17 mouse cellular contexts compared by ENCODE assay signal in genomic region chr1:74207906-74208305, GRCm38 (mm10). TPM values are rescaled to one million over a fixed set of nuclear protein-coding genes. Genes with fewer than 3 reads are reported as not detected.
DNase-seq lines count a peak whose midpoint lies in the region; TF ChIP-seq lines count a peak whose summit lies in the region.
"Had no signal": no experiment of that assay in that cellular context is flagged by ENCODE, and none has a peak within 500 bp of the region (broad histone marks: within the 10 kb centered on the region; RNA-seq: fewer than 3 reads in every experiment).

No protein-coding gene starts in this region.

- peak; percentile 9 for DNase-seq in cerebellum, adult 18-20 months
- DNase-seq in cerebellum, adult 11 months = no peak
- DNase-seq in left cerebral cortex, adult 18-20 months (ENCODE audit: low spot score in 2 of 2) = peak; percentile 15 to 22
- DNase-seq in left cerebral cortex, adult 11 months (ENCODE audit: low spot score) = no peak
- peak; percentile 70 for DNase-seq in layer of hippocampus, adult 11-12 months (ENCODE audit: low spot score)
- DNase-seq in urinary bladder, adult 2 months (ENCODE audit: low spot score) = no peak
- no peak for DNase-seq in midbrain, embryonic 10.5 days (ENCODE audit: low spot score)
- DNase-seq: kidney, postnatal 14 days; spleen, adult 18-20 months; thymus, postnatal 36 days had no signal

- no peak overlapping the region for H3K27ac ChIP-seq in midbrain, embryonic 10.5 days (replicated peaks)
- H3K27ac ChIP-seq: neural tube, embryonic 13.5 days had no signal

- no peak overlapping the region for H3ac ChIP-seq in myocyte (ENCODE audit: control insufficient read depth, insufficient read length)

- H3K4me1 ChIP-seq in midbrain, embryonic 10.5 days = peaks cover 4% of the 10 kb centered on the region; the same call in 1 of the 2 replicates
- H3K4me1 ChIP-seq: neural tube, embryonic 13.5 days had no signal

- no peak overlapping the region for H3K4me3 ChIP-seq in myocyte
- H3K4me3 ChIP-seq in midbrain, embryonic 10.5 days = no peak overlapping the region
- H3K4me3 ChIP-seq: neural tube, embryonic 13.5 days had no signal

- peaks cover 13% of the 10 kb centered on the region for H3K27me3 ChIP-seq in myocyte (ENCODE audit: control insufficient read depth, insufficient read depth, insufficient read length)
- H3K27me3 ChIP-seq in midbrain, embryonic 10.5 days (ENCODE audit: low read depth, poor library complexity, severe bottlenecking) = peaks cover 36% of the 10 kb centered on the region; the same call in 1 of the 2 replicates
- H3K27me3 ChIP-seq: neural tube, embryonic 13.5 days had no signal

- H3K36me3 ChIP-seq in myocyte (ENCODE audit: control insufficient read depth, insufficient read depth) = no peaks in the 10 kb centered on the region
- H3K36me3 ChIP-seq in midbrain, embryonic 10.5 days = no peaks in the 10 kb centered on the region
- H3K36me3 ChIP-seq: neural tube, embryonic 13.5 days had no signal

- no peaks in the 10 kb centered on the region for H3K79me2 ChIP-seq in myocyte (ENCODE audit: control insufficient read depth, insufficient read depth)

- TF ChIP-seq POLR2A in myocyte (IDR thresholded peaks at IDR 0.05; ENCODE audit: insufficient read length, low read depth) = no peak

- WGBS in midbrain, embryonic 10.5 days = 82% methylated on average over 9 of the region's 9 CpGs

- no peaks in the 10 kb centered on the region for H3K9me3 ChIP-seq in midbrain, embryonic 10.5 days (replicated peaks)
- H3K9me3 ChIP-seq: neural tube, embryonic 13.5 days had no signal

- H3K4me2 ChIP-seq in myocyte (ENCODE audit: low read depth) = peak overlapping the region; percentile 12
- H3K4me2 ChIP-seq: neural tube, embryonic 13.5 days had no signal

TF ChIP-seq in myocyte, 11 proteins besides CTCF, POLR2A, EP300 and RAD21:
- TF ChIP-seq MYOD1 (IDR thresholded peaks at IDR 0.05; ENCODE audit: control insufficient read depth in 1 of 3, insufficient read length in 2 of 3, low read depth in 2 of 3) (peak in 2 of 3 experiments; percentile 38 to 65), CEBPB (IDR thresholded peaks at IDR 0.05; ENCODE audit: insufficient read depth, poor library complexity, severe bottlenecking) (no peak), E2F4 (IDR thresholded peaks at IDR 0.05; ENCODE audit: insufficient read depth) (no peak), MYOG (IDR thresholded peaks at IDR 0.05; ENCODE audit: control insufficient read depth in 1 of 3, insufficient read depth in 1 of 3, insufficient read length in 2 of 3, low read depth in 2 of 3) (peak in 1 of 3 experiments; percentile 70), USF1 (IDR thresholded peaks at IDR 0.05; ENCODE audit: low read depth) (no peak), REST (IDR thresholded peaks at IDR 0.05; ENCODE audit: insufficient read depth, insufficient read length) (no peak), SRF (IDR thresholded peaks at IDR 0.05; ENCODE audit: control insufficient read depth, insufficient read length, low read depth) (no peak), MAX (IDR thresholded peaks at IDR 0.05; ENCODE audit: low read depth) (no peak)

RNA-seq across cellular contexts. Expression of gene Cxcr1, which starts 13.5 kb away (rescaled TPM):
- not detected for total RNA-seq in left cerebral cortex, adult 18-20 months (2021)
- not detected for polyA plus RNA-seq in myocyte (2012; fragmentation: generic; extraction: Trizol)
- not detected in 2 replicates for polyA plus RNA-seq in urinary bladder, adult 2 months (2012; rRNA removed)
- not detected in 2 replicates for polyA plus RNA-seq in midbrain, embryonic 10.5 days (2016; fragmentation: Nextera tagmentation; extraction: Ambion mirVana)
- total RNA-seq: ES-E14; heart, adult 8-10 months; liver, adult 2 months; megakaryocyte progenitor cell, adult 5-6 weeks had no signal
- polyA plus RNA-seq: hindbrain, embryonic 16.5 days; liver, adult 2 months; neural tube, embryonic 13.5 days had no signal

RNA-seq across cellular contexts. Expression of gene Arpc2, which starts 28.0 kb away (rescaled TPM):
- total RNA-seq in left cerebral cortex, adult 18-20 months (2021) = 100 to 1,000 TPM; 244 to 263 TPM
- 214 TPM for polyA plus RNA-seq in myocyte (2012; fragmentation: generic; extraction: Trizol)
- polyA plus RNA-seq in urinary bladder, adult 2 months (2012; rRNA removed) = 372 and 394 TPM in 2 replicates
- polyA plus RNA-seq in midbrain, embryonic 10.5 days (2016; fragmentation: Nextera tagmentation; extraction: Ambion mirVana) = 353 and 368 TPM in 2 replicates

RNA-seq across cellular contexts. Expression of gene Cxcr2, which starts 54.1 kb away (rescaled TPM):
- not detected for total RNA-seq in left cerebral cortex, adult 18-20 months (2021)
- not detected for polyA plus RNA-seq in myocyte (2012; fragmentation: generic; extraction: Trizol)
- 0.03 TPM in 2 replicates for polyA plus RNA-seq in urinary bladder, adult 2 months (2012; rRNA removed)
- 0.07 TPM in 1 of 2 replicates, not detected in the other for polyA plus RNA-seq in midbrain, embryonic 10.5 days (2016; fragmentation: Nextera tagmentation; extraction: Ambion mirVana)
- total RNA-seq: liver, adult 2 months had no signal

Comparison
In these comparisons a context has a peak if more than half of its experiments do, and no peak if none do; other contexts are left out.
1. DNase-seq: peak in cerebellum, adult 18-20 months (2 of 2), left cerebral cortex, adult 18-20 months (2 of 2) and layer of hippocampus, adult 11-12 months (single experiment); none in cerebellum, adult 11 months (single experiment), left cerebral cortex, adult 11 months (single experiment), urinary bladder, adult 2 months (single experiment) and midbrain, embryonic 10.5 days (single experiment).